ENCODE assay signal across 19 mouse cellular contexts in genomic region chr19:57052016-57052415, GRCm38 (mm10).
DNase-seq lines count a peak whose midpoint lies in the region; ATAC-seq lines count a peak whose summit lies in the region.
"Had no signal": no experiment of that assay in that cellular context is flagged by ENCODE, and none has a peak within 500 bp of the region (broad histone marks: within the 10 kb centered on the region; RNA-seq: fewer than 3 reads in every experiment).

No protein-coding gene starts in this region.

- ATAC-seq in cerebellum, adult (ENCODE audit: insufficient number of reproducible peaks, low FRiP score, low TSS enrichment) = peak; percentile 56; the same call in 1 of the 2 replicates
- ATAC-seq: activated CD4-positive, CD25-positive, alpha-beta regulatory T cell, adult 4 months; CD4-positive, CD25-positive, alpha-beta regulatory T cell, adult 4 months; Patski had no signal

- no peak for DNase-seq in cerebellum, adult 11-12 months
- DNase-seq in brain, adult 2 months (ENCODE audit: low read depth, low spot score) = peak; percentile 71
- DNase-seq in adipocyte (ENCODE audit: low spot score) = no peak
- DNase-seq: adrenal gland, adult 2 months; adrenal gland, adult 8-10 months; adrenal gland, postnatal 10 days; adrenal gland, postnatal 14 days; adrenal gland, postnatal 25 days; adrenal gland, postnatal 36 days; B cell, adult 2 months; cerebellum, adult 11 months; cerebellum, adult 18-20 months; cerebellum, adult 8-10 months; cerebellum, adult 9-10 months; cerebellum, adult 9-11 months had no signal
